Mouse (Mus musculus) embryonic facial prominence, embryonic 15.5 days (tissue): ENCODE results near the gene Elf3. TPM values are rescaled to one million over a fixed set of nuclear protein-coding genes. Genes with fewer than 3 reads are reported as not detected.
"Not testable (repeated sequence)": the region's sequence is repeated elsewhere in the genome, so short reads cannot be mapped to it uniquely, and the experiment has no call there.

Experiments used
- ATAC-seq: fragments of 200-750 bp; cut with Nextera tagmentation; 2 replicates; pipeline ENCODE4 v1.8.0; 2017; ENCODE audit warnings: low read depth, moderate TSS enrichment; ENCODE audit not compliant: insufficient number of reproducible peaks, low FRiP score, low TSS enrichment
- H3K27ac ChIP-seq: fragments of 300-500 bp; sonication (generic); replicated peaks from 2 replicates; pipeline ENCODE4 v1.5.1; 2015; ENCODE audit warnings: mild to moderate bottlenecking, inconsistent platforms
- H3K27me3 ChIP-seq: fragments of 300-500 bp; sonication (generic); 2 replicates; pipeline ENCODE4 v1.6.1; 2015; ENCODE audit warnings: inconsistent platforms
- H3K36me3 ChIP-seq: fragments of 300-500 bp; sonication (generic); 2 replicates; pipeline ENCODE4 v1.6.1; 2015; ENCODE audit warnings: mild to moderate bottlenecking, inconsistent platforms
- H3K4me1 ChIP-seq: fragments of 300-500 bp; sonication (generic); 2 replicates; pipeline ENCODE4 v1.6.1; 2015; ENCODE audit warnings: inconsistent platforms
- H3K4me2 ChIP-seq: fragments of 300-500 bp; sonication (generic); replicated peaks from 2 replicates; pipeline ENCODE4 v1.6.1; 2015; ENCODE audit warnings: mild to moderate bottlenecking, inconsistent platforms
- H3K4me3 ChIP-seq: fragments of 300-500 bp; sonication (generic); replicated peaks from 2 replicates; pipeline ENCODE4 v1.5.1; 2015; ENCODE audit warnings: mild to moderate bottlenecking, inconsistent platforms
- H3K9ac ChIP-seq: fragments of 300-500 bp; sonication (generic); 2 replicates; pipeline ENCODE4 v1.6.1; 2015; ENCODE audit warnings: inconsistent platforms
- H3K9me3 ChIP-seq: fragments of 300-500 bp; sonication (generic); replicated peaks from 2 replicates; pipeline ENCODE4 v1.6.1; 2016; ENCODE audit warnings: inconsistent platforms
- WGBS: fragments of 180-500 bp; shearing (Covaris S2); methylation state at CpG from one replicate; pipeline ENCODE4 v1.1.7; 2015; 5-methylcytosine and 5-hydroxymethylcytosine counted together
- polyA plus RNA-seq: library from polyadenylated mRNA; unstranded; fragments of >200 nt; fragmentation: Nextera tagmentation; extraction: Ambion mirVana; gene quantifications from 2 replicates; pipeline ENCODE4 v1.2.1, GENCODE M21; 2015

Gene Elf3
- polyA plus RNA-seq, 1 experiment from 2014 or later, result 30.2 TPM

DNA sequence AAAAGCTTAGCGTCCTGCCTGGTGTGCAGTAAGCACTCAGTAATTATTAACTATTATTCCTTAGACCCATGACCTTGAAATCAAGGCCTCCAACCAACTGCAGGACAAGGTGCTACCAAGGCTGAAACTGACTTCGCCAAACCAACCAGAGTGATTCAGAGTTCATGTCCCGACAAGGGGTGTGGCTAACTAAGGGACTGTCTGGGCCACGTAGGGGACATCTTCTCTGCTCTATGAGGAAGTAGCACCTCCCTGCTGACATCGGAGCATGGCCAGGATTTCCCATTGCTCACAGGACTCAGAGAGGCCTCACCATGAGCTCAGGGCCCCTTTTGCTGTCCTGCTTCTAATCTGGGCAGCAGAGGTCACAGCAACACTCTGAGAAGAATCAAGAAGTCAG lies 7.5 kb upstream of the Elf3 start:
- Histone ChIP-seq H3K4me3 (no peak overlapping the region), H3K9ac (no peak overlapping the region), H3K4me2 (no peak overlapping the region), H3K4me1 (no peaks in the 10 kb centered on the region; the same call in 1 of the 2 replicates), H3K27ac (no peak overlapping the region), H3K9me3 (no peaks in the 10 kb centered on the region), H3K36me3 (peaks cover 64% of the 10 kb centered on the region), H3K27me3 (no peaks in the 10 kb centered on the region)
- no peak for ATAC-seq
- 81% methylated on average over 5 of the region's 5 CpGs for WGBS

GRCm38 (mm10) chr1:135263316-135263715 lies 4.9 kb upstream of the Elf3 start:
- ATAC-seq, result no peak
- 85% methylated on average over 9 of the region's 9 CpGs for WGBS
- no peak overlapping the region for H3K4me2 ChIP-seq
- peaks cover 53% of the 10 kb centered on the region for H3K36me3 ChIP-seq
- H3K9ac ChIP-seq, result no peak overlapping the region
- no peaks in the 10 kb centered on the region for H3K27me3 ChIP-seq
- no peak overlapping the region for H3K27ac ChIP-seq
- H3K9me3 ChIP-seq, result no peaks in the 10 kb centered on the region
- H3K4me1 ChIP-seq, result peaks cover 10% of the 10 kb centered on the region
- no peak overlapping the region for H3K4me3 ChIP-seq

DNA sequence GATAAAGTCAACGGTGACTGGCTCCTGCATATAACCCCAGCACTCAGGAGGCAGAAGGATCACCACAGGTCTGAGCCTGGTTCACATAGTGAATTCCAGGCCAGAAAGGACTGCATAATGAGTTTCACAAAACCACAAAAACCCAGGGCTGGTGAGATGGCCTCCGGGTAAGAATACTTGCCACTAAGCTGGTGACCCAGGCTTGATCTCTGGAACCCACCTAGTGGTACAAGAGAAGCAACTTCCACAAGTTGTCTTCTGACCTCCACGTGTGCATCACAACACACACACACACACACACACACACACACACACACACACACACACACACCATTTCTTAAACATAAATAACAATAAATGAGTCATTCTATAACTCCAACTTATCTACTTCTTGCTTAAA lies 4.0 kb upstream of the Elf3 start:
- Histone ChIP-seq H3K4me1 (peaks cover 15% of the 10 kb centered on the region), H3K27me3 (no peaks in the 10 kb centered on the region), H3K27ac (no peak overlapping the region), H3K36me3 (peaks cover 47% of the 10 kb centered on the region), H3K4me2 (no peak overlapping the region), H3K9ac (no peak overlapping the region), H3K9me3 (no peaks in the 10 kb centered on the region), H3K4me3 (no peak overlapping the region)
- 90% methylated on average over 3 of the region's 3 CpGs for WGBS
- no peak for ATAC-seq

GRCm38 (mm10) chr1:135260931-135261330 lies 2.6 kb upstream of the Elf3 start:
- no peaks in the 10 kb centered on the region for H3K27me3 ChIP-seq
- H3K4me1 ChIP-seq, result peaks cover 15% of the 10 kb centered on the region
- 0 out of 2 replicates have a peak overlapping the region, but pooled peaks have one; percentile 17 for H3K4me2 ChIP-seq
- H3K27ac ChIP-seq, result no peak overlapping the region; the same call in none of the 2 replicates
- no peaks in the 10 kb centered on the region for H3K9me3 ChIP-seq
- no peak overlapping the region for H3K4me3 ChIP-seq
- H3K36me3 ChIP-seq, result peaks cover 40% of the 10 kb centered on the region
- no peak for ATAC-seq
- WGBS, result 61% methylated on average over 6 of the region's 6 CpGs
- no peak overlapping the region for H3K9ac ChIP-seq

- H3K36me3 ChIP-seq, result peaks cover 22% of the 10 kb centered on the region
- peaks cover 25% of the 10 kb centered on the region for H3K4me1 ChIP-seq
- H3K4me2 ChIP-seq, result peak overlapping the region; percentile 57
- H3K4me3 ChIP-seq, result peak overlapping the region; percentile 33
- ATAC-seq, result peak; percentile 62; the same call in 1 of the 2 replicates
- WGBS, result 2% methylated on average over 10 of the region's 10 CpGs
- H3K27me3 ChIP-seq, result no peaks in the 10 kb centered on the region
- H3K9ac ChIP-seq, result peak overlapping the region; percentile 33; the same call in 1 of the 2 replicates
- peak overlapping the region; percentile 82 for H3K27ac ChIP-seq
- no peaks in the 10 kb centered on the region for H3K9me3 ChIP-seq
Observed at GRCm38 (mm10) chr1:135259128-135259436, 714 bp upstream of the Elf3 start.

DNA sequence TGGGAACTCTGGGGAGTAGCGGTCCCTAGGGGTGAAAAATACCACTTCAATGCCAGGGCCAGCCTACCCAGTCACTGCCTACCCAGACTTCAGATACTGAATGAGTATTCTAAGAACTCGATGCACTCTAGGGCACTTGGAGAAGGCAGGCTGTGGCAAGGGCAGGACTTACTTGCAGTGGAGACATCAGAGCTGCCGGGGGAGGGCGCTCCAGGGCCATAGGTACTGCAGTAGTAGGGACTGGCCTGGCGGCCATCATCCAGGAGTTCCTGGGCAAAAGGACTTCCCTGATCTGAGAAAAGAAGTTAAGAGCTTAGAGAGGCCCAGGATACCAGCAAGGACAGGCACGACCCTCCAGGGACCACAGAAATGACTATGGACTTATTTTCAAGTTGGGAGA lies 2.1 kb downstream of the Elf3 start:
- ATAC-seq, result no peak
- 82% methylated on average over 6 of the region's 6 CpGs for WGBS
- Histone ChIP-seq H3K27ac (no peak overlapping the region), H3K4me1 (peaks cover 34% of the 10 kb centered on the region), H3K27me3 (no peaks in the 10 kb centered on the region), H3K4me2 (peak overlapping the region; percentile 15; the same call in 1 of the 2 replicates), H3K36me3 (no peaks in the 10 kb centered on the region), H3K9me3 (no peaks in the 10 kb centered on the region), H3K9ac (no peak overlapping the region), H3K4me3 (peak overlapping the region; percentile 1; the same call in 1 of the 2 replicates)

- 0 out of 2 replicates have a peak, but pooled peaks have one; percentile 12 for ATAC-seq
- Histone ChIP-seq H3K27ac (no peak overlapping the region), H3K4me3 (no peak overlapping the region), H3K9me3 (no peaks in the 10 kb centered on the region), H3K36me3 (no peaks in the 10 kb centered on the region), H3K4me2 (no peak overlapping the region), H3K4me1 (peaks cover 25% of the 10 kb centered on the region), H3K9ac (no peak overlapping the region), H3K27me3 (no peaks in the 10 kb centered on the region)
- whole genome bisulfite sequencing, result 11% methylated on average over 4 of the region's 4 CpGs
Observed at GRCm38 (mm10) chr1:135252854-135253253, 5.5 kb downstream of the Elf3 start.

GRCm38 (mm10) chr1:135251405-135251804 lies 7.0 kb downstream of the Elf3 start:
- Histone ChIP-seq H3K9me3 (no peaks in the 10 kb centered on the region), H3K4me1 (peaks cover 25% of the 10 kb centered on the region), H3K27ac (no peak overlapping the region), H3K9ac (no peak overlapping the region), H3K4me3 (no peak overlapping the region), H3K27me3 (no peaks in the 10 kb centered on the region), H3K4me2 (no peak overlapping the region), H3K36me3 (no peaks in the 10 kb centered on the region)
- WGBS, result 69% methylated on average over 8 of the region's 8 CpGs
- ATAC-seq, result no peak

GRCm38 (mm10) chr1:135250706-135251105 lies 7.7 kb downstream of the Elf3 start:
- Histone ChIP-seq H3K4me2 (no peak overlapping the region), H3K27me3 (no peaks in the 10 kb centered on the region), H3K9ac (no peak overlapping the region), H3K36me3 (no peaks in the 10 kb centered on the region), H3K27ac (no peak overlapping the region), H3K9me3 (no peaks in the 10 kb centered on the region), H3K4me1 (peaks cover 22% of the 10 kb centered on the region), H3K4me3 (no peak overlapping the region)
- WGBS, result 66% methylated on average over 3 of the region's 3 CpGs
- no peak for ATAC-seq

DNA sequence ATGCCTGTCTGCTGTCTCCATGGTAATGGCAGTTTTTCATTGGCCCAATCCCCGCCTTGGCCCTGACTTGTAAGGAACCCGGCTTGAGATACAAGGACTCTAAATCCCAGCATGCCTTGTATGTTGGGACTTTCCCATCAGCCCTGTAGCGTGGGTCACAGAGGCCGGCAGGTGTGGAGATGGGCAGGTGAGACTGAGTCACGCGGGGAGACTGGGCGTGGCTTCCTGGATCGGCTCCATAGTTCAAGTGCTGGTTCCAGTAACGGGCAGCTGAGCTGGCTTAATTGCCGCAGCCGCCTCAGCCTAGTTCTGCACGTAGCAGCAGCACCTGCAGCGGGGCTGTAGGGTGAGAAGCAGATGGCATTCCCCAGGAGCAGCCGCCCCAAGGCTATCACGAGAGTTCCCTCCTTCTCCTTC lies 9.9 kb downstream of the Elf3 start:
- Histone ChIP-seq H3K4me2 (peak overlapping the region; percentile 23; the same call in 1 of the 2 replicates), H3K4me1 (peaks cover 15% of the 10 kb centered on the region), H3K36me3 (no peaks in the 10 kb centered on the region), H3K27ac (no peak overlapping the region), H3K4me3 (no peak overlapping the region), H3K27me3 (no peaks in the 10 kb centered on the region), H3K9ac (no peak overlapping the region), H3K9me3 (no peaks in the 10 kb centered on the region)
- ATAC-seq, result peak; percentile 65
- WGBS, result 5% methylated on average over 15 of the region's 15 CpGs

DNA sequence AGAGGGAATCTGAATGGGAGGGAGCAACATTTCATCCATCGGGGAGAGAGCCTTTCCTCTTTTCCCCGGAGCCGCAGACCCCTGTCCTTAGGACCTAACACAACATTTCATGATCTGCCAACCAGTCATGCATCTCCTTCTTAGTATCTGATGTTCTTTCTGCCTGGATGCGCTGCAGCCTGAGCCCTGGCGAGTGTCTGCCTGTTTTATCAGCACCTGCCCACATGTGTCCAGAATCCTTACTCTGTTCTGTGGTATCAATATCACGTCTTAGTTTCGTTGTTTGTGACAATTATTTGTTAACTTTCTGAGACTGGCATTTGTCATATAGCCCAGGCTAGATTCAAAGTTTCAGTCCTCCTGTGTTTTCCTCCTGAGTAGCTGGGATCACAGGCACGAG lies 14.4 kb downstream of the Elf3 start:
- Histone ChIP-seq H3K4me3 (no peak overlapping the region), H3K4me1 (peaks cover 6% of the 10 kb centered on the region; the same call in 1 of the 2 replicates), H3K9ac (no peak overlapping the region), H3K27me3 (no peaks in the 10 kb centered on the region), H3K9me3 (no peaks in the 10 kb centered on the region), H3K36me3 (no peaks in the 10 kb centered on the region), H3K27ac (no peak overlapping the region), H3K4me2 (no peak overlapping the region)
- WGBS, result 81% methylated on average over 8 of the region's 8 CpGs
- no peak for ATAC-seq

GRCm38 (mm10) chr1:135240206-135240605 lies 18.2 kb downstream of the Elf3 start:
- not testable (repeated sequence) for H3K9me3 ChIP-seq, H3K27me3 ChIP-seq, H3K27ac ChIP-seq, H3K4me3 ChIP-seq, ATAC-seq, H3K4me1 ChIP-seq, H3K4me2 ChIP-seq, H3K9ac ChIP-seq, H3K36me3 ChIP-seq
- 87% methylated on average over 4 of the region's 4 CpGs for WGBS
